Mouse (Mus musculus) CH12.LX (cell line): ENCODE data around the gene Slc4a4. TPM values are rescaled to one million over a fixed set of nuclear protein-coding genes. Genes with fewer than 3 reads are reported as not detected.

ENCODE experiments used
- DNase-seq: peaks from one replicate; pipeline ENCODE4 v3.0.0-alpha.2; 2013; ENCODE audit errors: extremely low read depth
- H3K27ac ChIP-seq: 2 replicates; pipeline ENCODE4 v1.5.1; 2012; ENCODE audit warnings: low read depth, mild to moderate bottlenecking, control low read depth, moderate library complexity; ENCODE audit not compliant: insufficient read depth
- H3K27me3 ChIP-seq: replicated peaks from 2 replicates; pipeline ENCODE3; 2012; ENCODE audit warnings: inconsistent platforms
- H3K36me3 ChIP-seq, 2 experiments: replicated peaks in 1 of 2; 2 replicates each; pipeline versions ENCODE3 to v1.6.1; 2012; ENCODE audit warnings: inconsistent platforms in 1 of 2, low read length in 1 of 2, mild to moderate bottlenecking in 1 of 2, mixed read lengths in 1 of 2, moderate library complexity in 1 of 2; ENCODE audit not compliant: control insufficient read depth in 1 of 2, insufficient read depth in 1 of 2
- H3K4me1 ChIP-seq, 2 experiments: 2 replicates each; pipeline ENCODE4 v1.6.1; 2012; ENCODE audit warnings: inconsistent platforms in 1 of 2, moderate library complexity in 1 of 2; ENCODE audit not compliant: insufficient read depth in 2 of 2, control insufficient read depth in 1 of 2
- H3K4me2 ChIP-seq: 2 replicates; pipeline ENCODE4 v1.6.1; 2012; ENCODE audit warnings: low read depth, mild to moderate bottlenecking, control low read depth; ENCODE audit not compliant: poor library complexity, insufficient read depth, severe bottlenecking
- H3K4me3 ChIP-seq, 3 experiments: fragments of 150-350 bp in 1 of 3; sonication (generic) in 1 of 3; replicated peaks in 1 of 3; 2 replicates each; pipeline versions ENCODE3 to v1.5.1; 2011 to 2012; ENCODE audit warnings: low read depth in 2 of 3, low read length in 2 of 3, mild to moderate bottlenecking in 2 of 3, moderate library complexity in 2 of 3, control low read depth in 1 of 3, improper control_type of control experiment in 1 of 3, inconsistent platforms in 1 of 3, mixed read lengths in 1 of 3; ENCODE audit not compliant: poor library complexity in 1 of 3
- H3K79me2 ChIP-seq: replicated peaks from 2 replicates; pipeline ENCODE4 v1.6.1; 2012; ENCODE audit warnings: mild to moderate bottlenecking, moderate library complexity; ENCODE audit not compliant: control insufficient read depth, poor library complexity, insufficient read depth, severe bottlenecking; ENCODE audit errors: extremely low read depth
- H3K9ac ChIP-seq: 2 replicates; pipeline ENCODE4 v1.6.1; 2012; ENCODE audit warnings: low read depth, mild to moderate bottlenecking, control low read depth, moderate library complexity; ENCODE audit not compliant: insufficient read depth
- H3K9me3 ChIP-seq: replicated peaks from 2 replicates; pipeline ENCODE3; 2012; ENCODE audit warnings: low read length, inconsistent platforms, mixed read lengths
- CHD1 ChIP-seq: IDR thresholded peaks from 2 replicates; pipeline ENCODE4 v1.6.1; 2012; ENCODE audit warnings: low read depth, low read length, improper control_type of control experiment, inconsistent platforms
- CHD2 ChIP-seq: IDR thresholded peaks from 2 replicates; pipeline ENCODE4 v1.6.1; 2011; ENCODE audit warnings: low read length, improper control_type of control experiment
- CTCF ChIP-seq, 2 experiments: IDR thresholded peaks in 1 of 2; conservative IDR thresholded peaks in 1 of 2; 2 replicates each; pipeline ENCODE4 v1.5.1; 2011 to 2012; ENCODE audit warnings: low read depth in 2 of 2, low read length in 2 of 2, improper control_type of control experiment in 1 of 2, inconsistent platforms in 1 of 2, mild to moderate bottlenecking in 1 of 2, moderate library complexity in 1 of 2
- EP300 ChIP-seq: IDR thresholded peaks from 2 replicates; pipeline ENCODE4 v1.6.1; 2011; ENCODE audit warnings: low read length, improper control_type of control experiment
- ETS1 ChIP-seq: conservative IDR thresholded peaks from 2 replicates; pipeline ENCODE4 v1.6.1; 2012; ENCODE audit warnings: low read depth, mild to moderate bottlenecking, inconsistent platforms, low read length, improper control_type of control experiment, moderate library complexity
- HCFC1 ChIP-seq: IDR thresholded peaks from 2 replicates; pipeline ENCODE4 v1.6.1; 2012; ENCODE audit warnings: low read depth, mild to moderate bottlenecking, inconsistent platforms, low read length, improper control_type of control experiment
- JUN ChIP-seq: IDR thresholded peaks from 2 replicates; pipeline ENCODE4 v1.6.1; 2011; ENCODE audit warnings: low read depth, mild to moderate bottlenecking, low read length, improper control_type of control experiment, moderate library complexity; ENCODE audit not compliant: insufficient read depth
- JUND ChIP-seq: conservative IDR thresholded peaks from 2 replicates; pipeline ENCODE4 v1.6.1; 2011; ENCODE audit warnings: low read depth, low read length, improper control_type of control experiment
- MAX ChIP-seq: IDR thresholded peaks from 2 replicates; pipeline ENCODE4 v1.6.1; 2011; ENCODE audit warnings: low read length, improper control_type of control experiment
- MAZ ChIP-seq: IDR thresholded peaks from 2 replicates; pipeline ENCODE4 v1.6.1; 2012; ENCODE audit warnings: low read depth, mild to moderate bottlenecking, inconsistent platforms, low read length, improper control_type of control experiment, moderate library complexity
- MEF2A ChIP-seq: IDR thresholded peaks from 2 replicates; pipeline ENCODE4 v1.6.1; 2014; ENCODE audit warnings: low read depth, mild to moderate bottlenecking, inconsistent platforms, low read length, improper control_type of control experiment, borderline replicate concordance
- MXI1 ChIP-seq: IDR thresholded peaks from 2 replicates; pipeline ENCODE4 v1.6.1; 2011; ENCODE audit warnings: mild to moderate bottlenecking, low read depth, low read length, improper control_type of control experiment
- NRF1 ChIP-seq: IDR thresholded peaks from 2 replicates; pipeline ENCODE4 v1.6.1; 2014; ENCODE audit warnings: low read depth, mild to moderate bottlenecking, inconsistent platforms, low read length, improper control_type of control experiment, moderate library complexity
- POLR2A ChIP-seq: IDR thresholded peaks from 2 replicates; pipeline ENCODE4 v1.6.1; 2011; ENCODE audit warnings: low read depth, mild to moderate bottlenecking, improper control_type of control experiment, low read length
- RCOR1 ChIP-seq: conservative IDR thresholded peaks from 2 replicates; pipeline ENCODE4 v1.6.1; 2012; ENCODE audit warnings: low read depth, mild to moderate bottlenecking, inconsistent platforms, low read length, improper control_type of control experiment
- USF1 ChIP-seq: IDR thresholded peaks from 2 replicates; pipeline ENCODE4 v1.6.1; 2014; ENCODE audit warnings: low read depth, mild to moderate bottlenecking, inconsistent platforms, low read length, improper control_type of control experiment
- USF2 ChIP-seq: conservative IDR thresholded peaks from 2 replicates; pipeline ENCODE4 v1.6.1; 2011; ENCODE audit warnings: low read depth, low read length, improper control_type of control experiment
- ZMIZ1 ChIP-seq: IDR thresholded peaks from 2 replicates; pipeline ENCODE4 v1.6.1; 2012; ENCODE audit warnings: low read depth, mild to moderate bottlenecking, inconsistent platforms, low read length, improper control_type of control experiment
- ZNF384 ChIP-seq: IDR thresholded peaks from 2 replicates; pipeline ENCODE4 v1.6.1; 2012; ENCODE audit warnings: low read depth, low read length, improper control_type of control experiment, inconsistent platforms
- dilution Hi-C: fragments of 300-500 bp; cut with MboI; formaldehyde crosslinking; loops from 2 replicates; pipeline ENCODE4 v1.14.3; 2020; ENCODE audit warnings: low sequenced_read_pairs; ENCODE audit not compliant: extremely low pct_unique_long_range_greater_than_20kb, extremely low pct_ligation_motif_present
- in situ Hi-C: fragments of 300-500 bp; cut with MboI; formaldehyde crosslinking; loops from 3 replicates; pipeline ENCODE4 v1.14.3; 2019; ENCODE audit warnings: low sequenced_read_pairs, low pct_ligation_motif_present, low pct_unique_long_range_greater_than_20kb, mixed read lengths
- polyA plus RNA-seq: library from polyadenylated mRNA; unstranded; fragments of >175 nt; gene quantifications from 2 replicates; pipeline ENCODE4 v1.2.1, GENCODE M21; 2012; ENCODE audit warnings: low read depth; ENCODE audit not compliant: insufficient read length
- total RNA-seq, 2 experiments: library from RNA; depleted of rRNA; stranded (reverse); fragments of 300-350 nt in 1 of 2; fragments of >200 nt in 1 of 2; gene quantifications; 2 replicates each; pipeline ENCODE4 v1.2.3; 2012 to 2014

Gene Slc4a4
- total and polyA plus RNA-seq, 3 experiments: not detected

DNA sequence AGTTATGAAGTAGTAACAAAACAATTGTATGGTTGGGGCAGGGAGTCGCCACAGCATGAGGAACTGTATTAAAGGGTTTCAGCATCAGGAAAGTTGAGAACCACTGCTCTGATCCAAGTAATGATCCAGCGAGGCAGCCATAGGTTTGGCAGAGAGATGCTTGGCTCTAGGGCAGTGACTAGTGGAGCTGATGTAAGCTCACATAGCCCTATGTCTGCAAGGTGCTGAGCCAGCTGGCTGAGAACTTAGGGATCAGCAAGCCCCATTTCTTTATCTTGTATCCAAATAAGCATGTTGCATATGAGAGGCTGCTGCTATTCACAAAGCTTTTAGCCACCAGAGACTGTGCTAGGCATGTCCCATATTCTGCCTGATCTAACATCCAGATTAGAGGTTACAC lies 259.7 kb downstream of the Slc4a4 start:
- in situ Hi-C loops: no loop called here
- dilution Hi-C loops: no loop called here

DNA sequence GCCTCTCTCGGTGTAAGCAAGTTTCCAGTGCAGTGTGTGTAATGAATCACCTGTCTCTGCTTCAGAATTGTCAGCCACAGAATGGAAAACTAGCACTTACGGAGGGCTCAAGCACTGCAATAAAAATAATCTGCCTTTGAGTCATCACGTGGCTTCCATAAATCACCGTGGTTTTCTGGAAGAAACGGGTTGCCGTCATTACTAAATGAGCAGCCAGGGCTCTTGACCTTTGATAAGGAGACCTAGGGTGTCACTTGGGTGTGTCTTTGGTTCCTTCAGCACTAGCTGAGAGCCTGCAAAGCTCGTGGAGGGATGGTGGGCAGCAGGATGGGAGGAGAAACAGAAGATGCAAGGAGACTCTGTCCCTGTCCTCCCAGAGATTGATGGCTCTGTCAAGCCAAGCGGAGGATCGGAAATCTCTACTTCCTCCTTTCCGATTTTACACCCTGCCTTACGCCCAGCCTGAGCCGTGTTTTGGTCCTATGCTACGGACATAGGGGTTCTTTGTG lies 260.7 kb downstream of the Slc4a4 start:
- H3K9me3 ChIP-seq: no peaks in the 10 kb centered on the region
- TF ChIP-seq JUND (no peak), ETS1 (no peak), ZMIZ1 (no peak), RCOR1 (no peak), POLR2A (no peak), HCFC1 (no peak), USF1 (no peak), CHD1 (no peak), USF2 (no peak), ZNF384 (no peak), MAX (no peak), CHD2 (no peak), EP300 (no peak), NRF1 (no peak), CTCF (conservative IDR thresholded peaks at IDR 0.05 in 1 of 2, IDR thresholded peaks at IDR 0.05 in 1 of 2; ENCODE audit: low read depth in 2 of 2, low read length in 2 of 2) (no peak), JUN (no peak), MAZ (no peak), MXI1 (no peak)
- no peaks in the 10 kb centered on the region for H3K27me3 ChIP-seq
- peaks cover 0 to 3% of the 10 kb centered on the region in 2 experiments; a peak in 1 of 4 replicates for H3K4me1 ChIP-seq
- H3K4me3 ChIP-seq: no peak overlapping the region
- no peak overlapping the region for H3K9ac ChIP-seq
- no peaks in the 10 kb centered on the region for H3K36me3 ChIP-seq
- no peaks in the 10 kb centered on the region for H3K79me2 ChIP-seq
- DNase-seq: no peak
- dilution Hi-C loops: no loop called here
- in situ Hi-C loops: no loop called here
- H3K27ac ChIP-seq: no peak overlapping the region
- no peak overlapping the region for H3K4me2 ChIP-seq

More for the DNA sequence above, 259.7 kb downstream of the Slc4a4 start:
- no peak overlapping the region for H3K27ac ChIP-seq
- no peak overlapping the region for H3K4me3 ChIP-seq
- H3K9me3 ChIP-seq: no peaks in the 10 kb centered on the region
- no peaks in the 10 kb centered on the region for H3K79me2 ChIP-seq
- no peaks in the 10 kb centered on the region for H3K27me3 ChIP-seq
- H3K36me3 ChIP-seq: no peaks in the 10 kb centered on the region
- peaks cover 0 to 3% of the 10 kb centered on the region in 2 experiments; a peak in 1 of 4 replicates for H3K4me1 ChIP-seq
- TF ChIP-seq MEF2A: no peak
- no peak for TF ChIP-seq POLR2A
- TF ChIP-seq, all 38 proteins: peak for 0
- no peak overlapping the region for H3K9ac ChIP-seq
- no peak overlapping the region for H3K4me2 ChIP-seq
- DNase-seq: no peak
